Mouse (Mus musculus) liver, postnatal 0 days (tissue): Measurements from ENCODE around the gene Uvrag.

ENCODE experiments used
- CTCF ChIP-seq: sonication (generic); IDR thresholded peaks from 2 replicates; pipeline ENCODE4 v1.5.1; 2016; ENCODE audit warnings: antibody characterized with exemption, low read depth
- EP300 ChIP-seq: IDR thresholded peaks from 2 replicates; pipeline ENCODE4 v1.6.1; 2016; ENCODE audit warnings: antibody characterized with exemption, low read depth, mild to moderate bottlenecking

DNA sequence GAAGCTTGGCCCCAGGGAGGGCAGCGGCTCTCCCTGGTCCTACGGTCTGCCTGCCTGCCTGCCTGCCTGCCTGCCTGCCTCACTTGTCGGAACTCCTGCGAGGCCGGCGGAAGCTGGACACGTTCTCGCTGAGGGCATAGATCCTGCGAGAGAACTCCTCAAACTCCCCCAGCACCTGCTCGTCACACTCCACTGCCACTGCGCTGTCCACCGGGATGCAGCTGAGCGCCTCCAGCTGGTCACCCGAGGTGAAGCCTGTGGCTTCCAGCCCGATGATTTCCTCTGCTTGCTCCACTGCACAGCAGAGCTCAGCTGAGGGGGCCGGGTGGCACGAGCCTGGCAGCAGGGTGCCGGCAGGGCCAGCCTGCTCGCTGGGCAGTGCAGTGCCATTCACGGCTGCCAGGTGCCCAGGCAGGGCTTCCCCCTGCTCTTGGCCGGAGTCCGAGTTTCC lies 253.1 kb downstream of the Uvrag start:
- TF ChIP-seq CTCF, result peak; percentile 41; the same call in 1 of the 2 replicates
- TF ChIP-seq EP300, result no peak
